Mouse (Mus musculus): ENCODE measurements around the gene Elovl7.

DNA sequence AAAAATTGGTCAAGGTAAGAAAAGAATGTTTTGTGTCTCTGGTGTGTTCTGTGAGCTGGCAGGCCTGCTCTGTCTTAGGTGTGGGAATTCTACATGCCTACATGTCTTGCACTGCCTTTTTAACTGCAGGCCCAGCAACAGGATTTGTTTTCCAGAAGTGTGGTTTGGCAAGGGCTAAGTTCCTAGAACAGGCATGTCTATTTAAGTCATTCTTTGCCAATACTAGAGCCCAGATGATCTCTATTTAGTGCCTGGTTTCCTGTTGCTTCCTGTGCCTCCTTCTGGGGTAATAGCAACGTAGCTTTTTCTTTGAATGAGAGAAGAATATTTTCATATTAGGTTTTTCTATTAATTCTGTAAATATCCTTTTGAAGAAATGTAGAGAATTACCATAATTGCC, 62.4 kb downstream of the Elovl7 start:
- no peak for TF ChIP-seq EP300 (IDR thresholded peaks at IDR 0.05; ENCODE audit: insufficient read depth, low read depth, low read length)
- no peak for TF ChIP-seq POLR2A (IDR thresholded peaks at IDR 0.05; ENCODE audit: insufficient read depth, low read length)
- TF ChIP-seq CTCF (IDR thresholded peaks at IDR 0.05; ENCODE audit: low read depth, low read length): no peak
